Mouse (Mus musculus): ENCODE data around the gene Kbtbd8.

DNA sequence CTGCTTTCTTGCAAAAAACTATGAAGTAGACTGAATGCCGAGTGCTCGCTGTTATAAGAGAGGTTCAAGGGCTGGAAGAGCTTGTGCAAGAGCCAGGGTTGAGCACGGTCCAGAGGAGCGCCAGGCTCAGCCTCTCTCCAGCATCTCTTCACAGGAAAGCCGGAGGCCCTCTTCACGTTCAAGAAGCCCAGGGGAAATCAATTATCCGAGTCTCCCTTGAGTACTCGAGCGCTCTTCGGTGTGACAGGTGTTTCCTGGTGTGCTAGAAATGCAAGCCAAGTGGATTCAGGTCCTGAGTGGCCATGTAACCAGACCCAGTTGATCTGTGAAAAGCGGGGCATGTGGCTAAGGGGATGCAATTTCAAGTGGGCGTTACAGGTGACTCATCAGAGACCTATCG lies at the start of gene Kbtbd8:
- TF ChIP-seq POLR2A (IDR thresholded peaks at IDR 0.05; ENCODE audit: extremely low read depth, insufficient read depth, low read length), result no peak
- no peak for TF ChIP-seq CTCF (IDR thresholded peaks at IDR 0.05; ENCODE audit: extremely low read depth, insufficient read depth, low read length)
